Mouse (Mus musculus): ENCODE data around the gene Wnt11.

Gene Wnt11

DNA sequence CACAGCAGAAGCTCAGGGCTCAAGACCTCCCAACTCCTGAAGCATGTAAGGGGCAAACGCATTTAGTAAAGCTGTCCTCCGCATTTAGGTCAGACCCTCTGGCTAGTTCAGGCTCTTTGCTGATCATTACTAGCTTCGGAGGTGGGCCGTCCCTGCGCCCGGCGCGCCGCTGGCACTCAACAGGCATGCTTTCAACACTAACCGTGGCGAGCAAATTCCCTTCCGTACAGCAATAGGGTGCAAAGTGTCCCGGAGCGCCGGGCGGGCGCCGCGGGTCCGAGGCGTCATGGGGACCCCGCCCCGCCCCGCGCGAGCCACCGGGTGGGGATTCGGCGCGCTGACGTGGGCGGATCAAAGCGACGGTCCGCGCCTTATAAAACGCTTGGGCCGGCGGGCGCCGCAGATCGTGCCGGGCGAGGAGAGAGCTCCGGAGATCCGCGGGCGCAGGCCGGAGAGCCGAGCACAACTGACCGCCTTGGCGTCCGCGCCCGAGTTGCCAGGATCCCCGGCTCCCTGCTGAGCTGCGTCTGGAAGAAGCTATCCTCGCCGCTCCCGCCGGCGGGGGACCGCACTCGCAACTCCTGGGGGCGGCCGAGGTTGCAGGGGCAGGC, at the start of gene Wnt11:
Gene Wnt11 (plus strand): TSS at position 402 of the 611 bp plus-strand sequence.
- DNase-seq: no peak

DNA sequence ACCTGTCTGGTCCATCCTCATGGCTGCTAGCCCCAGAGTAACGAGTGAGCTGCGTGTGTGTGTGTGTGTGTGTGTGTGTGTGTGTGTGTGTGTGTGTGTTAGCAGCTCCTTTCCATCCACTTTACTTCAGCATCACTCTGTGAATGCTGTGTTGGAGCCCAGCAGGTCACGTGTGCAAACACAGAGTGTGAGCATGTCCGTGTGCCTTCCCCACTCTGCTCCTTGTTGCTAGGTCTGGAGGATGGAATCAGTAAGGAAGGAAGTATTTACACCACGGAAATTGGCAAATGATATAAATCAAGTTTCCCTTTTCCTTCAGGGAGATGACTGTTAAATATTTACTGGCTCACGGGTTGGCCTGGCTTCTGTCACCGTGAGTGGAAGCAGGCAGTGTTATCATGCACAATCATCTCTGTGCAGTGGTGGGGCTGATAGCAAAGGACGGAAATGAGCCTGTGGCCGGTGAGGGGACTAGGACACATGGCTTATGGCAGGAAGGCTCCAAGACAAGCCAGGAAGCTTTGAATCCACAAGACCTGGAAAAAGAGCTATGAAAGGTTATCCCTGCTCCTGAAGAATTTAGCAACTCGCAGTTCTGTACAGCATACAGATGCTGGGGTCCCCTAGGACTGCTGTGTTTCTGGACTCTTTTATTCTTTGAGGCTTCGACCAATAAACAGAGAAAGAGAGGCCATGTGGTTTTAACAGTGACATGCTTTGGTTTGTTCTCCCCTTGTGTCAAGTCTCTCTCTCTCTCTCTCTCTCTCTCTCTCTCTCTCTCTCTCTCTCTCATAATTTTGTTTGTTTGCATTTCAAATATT, 47.9 kb upstream of the Wnt11 start:
- DNase-seq: no peak

DNA sequence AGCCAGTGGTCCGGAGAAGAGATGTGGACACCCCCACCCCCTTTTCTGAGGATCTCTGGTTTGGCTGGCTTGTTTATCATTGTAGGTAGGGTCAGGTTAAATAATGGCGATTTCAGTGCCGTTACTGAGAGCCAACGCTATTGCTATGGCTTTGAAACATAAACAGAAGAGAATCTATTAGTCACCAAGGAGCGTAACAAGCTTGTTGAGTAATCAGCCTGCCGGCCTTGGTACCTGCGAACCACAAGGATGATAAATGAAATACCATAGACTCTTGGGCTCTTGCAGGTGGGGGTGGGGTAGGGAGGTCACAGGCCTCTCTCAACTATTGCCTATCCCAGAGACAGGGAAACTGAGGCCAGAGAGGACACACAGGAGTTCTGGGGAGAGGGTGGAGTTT, 46.2 kb upstream of the Wnt11 start:
- DNase-seq: no peak

DNA sequence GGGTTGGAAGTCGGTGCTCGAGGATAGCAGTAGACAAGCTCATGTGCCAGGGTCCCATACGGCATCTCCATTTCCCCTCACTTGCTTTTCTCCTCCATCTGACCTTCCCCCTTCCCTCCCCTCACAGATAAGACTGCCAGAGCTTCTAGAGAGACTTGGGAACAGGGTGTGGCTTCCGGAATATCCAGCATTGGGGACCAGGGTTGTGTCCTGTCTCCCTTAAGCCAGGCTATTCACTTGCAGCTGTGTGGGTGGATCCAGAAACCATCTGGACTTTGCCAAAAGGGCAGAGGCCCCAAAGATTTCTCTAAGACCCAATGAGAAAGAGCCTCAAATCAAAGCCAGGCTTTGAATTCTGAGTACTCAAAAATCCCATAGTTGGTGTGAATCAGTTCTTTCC, 45.8 kb upstream of the Wnt11 start:
- no peak for DNase-seq

DNA sequence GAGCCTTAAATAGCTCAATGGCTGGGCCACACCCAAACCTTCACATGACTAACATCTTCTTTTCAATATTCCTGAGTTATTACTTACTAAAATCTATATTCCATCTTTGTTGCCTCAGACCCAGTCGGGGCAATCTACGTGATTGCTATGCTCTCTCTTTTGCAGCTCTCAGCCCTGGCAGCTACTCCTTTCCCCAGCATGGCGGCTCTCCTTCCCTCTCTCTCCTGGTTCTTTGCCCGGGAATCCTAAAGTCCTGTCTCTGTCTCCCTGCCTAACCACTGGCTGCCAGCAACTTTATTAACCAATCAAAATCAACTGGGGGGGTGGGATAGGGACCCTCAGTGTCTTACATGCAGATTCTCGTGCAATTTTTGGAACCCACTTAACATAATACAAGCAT, 43.0 kb upstream of the Wnt11 start:
- DNase-seq: no peak

DNA sequence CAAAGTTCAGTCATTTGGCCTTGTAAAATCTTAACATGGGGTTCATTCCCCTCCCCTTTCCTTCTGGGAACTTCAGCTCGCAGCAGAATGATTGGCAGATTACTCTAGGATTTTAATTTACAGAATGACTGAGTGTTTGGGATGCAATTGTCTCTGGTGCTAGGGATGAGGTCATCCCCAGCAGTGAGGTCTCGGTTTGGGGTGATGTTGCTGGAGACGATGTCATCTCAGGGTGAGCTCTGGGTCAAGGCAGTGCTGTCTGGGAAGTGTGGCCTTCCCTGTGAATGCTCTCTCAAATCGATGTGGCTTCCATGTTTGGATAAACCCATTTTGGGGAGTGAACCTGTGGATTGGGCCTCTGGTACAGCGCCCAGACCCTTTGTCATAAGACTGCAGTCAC, 41.1 kb upstream of the Wnt11 start:
- DNase-seq: no peak

DNA sequence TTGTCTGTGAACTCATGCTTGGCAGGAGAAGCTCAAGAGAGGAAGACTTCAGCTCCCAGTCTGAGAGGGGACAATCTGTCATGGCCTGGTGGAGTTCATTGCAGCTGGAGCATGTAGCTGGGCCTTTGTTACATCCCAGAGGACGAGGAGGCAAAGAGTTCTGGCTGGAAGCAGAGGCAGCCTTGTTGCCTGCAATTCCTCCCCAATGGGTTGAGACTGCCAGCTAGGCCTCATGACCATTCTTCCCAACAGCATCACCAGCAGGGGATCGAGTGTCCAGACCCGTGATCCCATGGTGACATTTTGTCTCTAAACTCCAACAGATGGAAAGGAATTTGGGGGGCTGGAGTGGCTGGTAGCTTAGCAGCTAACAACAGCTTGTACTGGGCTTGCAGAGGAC, 40.5 kb upstream of the Wnt11 start:
- DNase-seq: no peak

DNA sequence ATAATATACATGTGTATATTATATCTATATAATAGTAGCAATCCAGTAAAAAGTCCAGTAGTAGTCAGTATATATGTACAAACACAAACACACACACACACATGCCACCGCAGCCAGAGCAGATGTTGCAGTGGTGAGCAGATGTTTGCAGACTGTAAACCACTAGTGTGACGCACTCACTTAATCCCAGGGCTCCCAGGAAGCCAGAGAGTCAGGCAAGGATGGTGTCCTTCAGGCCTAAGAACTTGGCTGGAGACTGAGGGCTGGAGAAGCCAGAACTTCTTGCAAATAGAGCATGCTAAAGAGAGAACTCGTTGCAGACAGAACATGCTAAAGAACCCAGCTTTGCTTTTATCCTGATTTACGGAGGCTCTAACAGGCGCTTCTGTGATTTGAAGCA, 39.3 kb upstream of the Wnt11 start:
- no peak for DNase-seq

DNA sequence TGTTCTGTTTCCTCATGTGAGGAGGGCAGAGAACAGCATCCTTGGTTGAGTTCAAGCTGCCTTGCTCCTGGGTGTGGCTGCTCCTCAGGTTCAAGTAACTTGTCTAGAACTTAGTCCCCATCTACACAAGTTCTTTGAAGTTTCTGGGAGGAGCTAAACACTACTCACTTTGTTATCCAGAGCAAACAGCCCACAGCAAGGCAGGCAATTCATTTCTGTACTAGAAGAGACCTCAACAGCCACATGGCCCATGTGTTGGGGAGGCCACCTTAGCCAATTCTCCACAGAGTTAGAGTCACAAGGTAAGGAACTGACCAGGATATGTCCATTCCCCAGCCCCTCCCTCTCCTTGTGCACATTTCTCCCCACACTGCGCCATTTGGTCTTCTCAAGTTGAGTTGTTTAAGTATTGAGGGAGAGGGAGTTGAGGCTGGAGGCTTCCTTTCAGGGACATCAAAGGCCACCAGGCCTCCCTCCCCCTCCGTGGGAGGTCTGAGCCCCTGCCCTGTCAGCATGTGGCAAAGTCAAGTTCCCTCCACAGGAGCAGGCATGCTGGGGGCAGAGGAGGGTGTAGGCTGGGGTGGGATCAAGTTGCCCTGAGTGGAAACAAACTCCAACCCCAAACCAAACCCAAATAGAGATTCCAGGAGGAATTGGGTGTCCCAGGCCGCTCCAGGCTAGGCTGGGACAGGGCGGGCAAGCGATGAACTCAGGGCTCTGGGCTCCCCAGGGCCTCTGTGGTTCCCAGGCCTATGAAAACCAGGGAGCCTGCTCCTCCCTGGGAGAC, 37.4 kb upstream of the Wnt11 start:
- DNase-seq: no peak

DNA sequence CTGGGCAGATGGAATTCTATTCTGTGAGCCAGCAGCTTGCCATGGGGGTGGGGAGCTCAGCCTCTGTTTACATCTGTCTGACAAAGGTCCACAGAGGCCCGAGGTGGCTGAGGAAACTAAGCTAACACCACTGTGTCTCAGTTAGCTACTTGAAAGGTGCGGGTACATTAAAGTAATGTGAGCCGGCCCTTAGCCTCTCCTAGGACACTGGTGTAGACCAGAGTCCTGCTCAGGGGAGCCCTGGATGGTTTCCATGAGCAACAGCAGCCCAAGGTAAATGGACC, 36.8 kb upstream of the Wnt11 start:
- no peak for DNase-seq

DNA sequence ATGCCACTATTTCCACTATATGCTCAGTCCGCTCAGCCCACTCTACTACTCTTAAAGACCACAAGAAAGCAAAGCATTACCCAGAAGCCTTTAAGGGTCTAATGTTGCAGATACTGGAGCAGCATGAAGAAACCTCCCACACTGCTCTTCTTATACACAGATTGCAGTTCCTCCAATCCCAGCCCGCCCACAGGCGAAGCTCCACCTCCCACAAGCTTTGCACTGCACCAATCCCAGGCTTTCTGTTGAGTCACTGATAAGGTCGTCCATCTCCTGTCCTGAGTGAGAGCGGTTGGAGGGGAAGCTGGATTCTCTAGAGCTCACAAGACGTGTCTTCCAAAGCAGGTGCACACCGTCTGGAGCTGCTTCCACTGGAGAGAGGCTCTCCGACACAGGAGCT, 34.5 kb upstream of the Wnt11 start:
- DNase-seq: no peak

DNA sequence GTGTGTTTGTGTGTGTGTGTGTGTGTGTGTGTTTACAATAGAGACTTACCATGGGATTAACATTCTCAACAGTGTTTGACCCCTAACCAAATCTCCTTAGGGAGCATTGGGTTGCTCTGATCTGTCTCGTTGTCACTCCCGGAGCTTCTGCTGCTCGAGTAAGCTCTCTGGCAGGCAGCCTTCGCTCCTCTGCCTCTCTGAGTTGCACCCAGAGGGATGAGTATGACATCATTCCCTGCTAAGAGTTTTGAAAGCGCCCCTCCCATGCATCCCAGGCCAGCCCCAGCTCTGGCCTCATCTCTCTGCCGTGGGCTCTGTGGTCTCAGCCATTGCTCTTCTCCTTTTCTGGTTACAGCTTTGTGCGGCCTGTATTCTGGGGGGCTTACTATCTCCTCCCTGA, 33.8 kb upstream of the Wnt11 start:
- DNase-seq: no peak

DNA sequence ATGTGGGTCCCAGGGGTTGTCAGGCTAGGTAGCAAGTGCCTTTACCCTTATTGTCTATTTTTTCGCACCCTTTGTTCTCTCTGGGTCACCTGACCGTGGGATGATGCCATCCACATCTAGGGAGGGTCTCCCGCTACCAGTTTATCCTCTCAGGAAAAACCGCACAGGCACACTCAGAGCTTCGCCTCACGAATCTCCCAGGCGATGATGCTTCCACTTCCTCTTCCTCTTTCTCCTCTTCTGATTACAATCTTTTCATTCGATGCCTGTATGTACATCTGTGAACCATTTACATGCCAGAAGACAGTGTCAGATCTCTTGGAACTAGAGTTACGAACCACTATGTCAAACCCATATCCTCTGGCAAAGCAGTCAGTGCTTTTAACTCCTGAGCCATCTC, 31.7 kb upstream of the Wnt11 start:
- DNase-seq: no peak

DNA sequence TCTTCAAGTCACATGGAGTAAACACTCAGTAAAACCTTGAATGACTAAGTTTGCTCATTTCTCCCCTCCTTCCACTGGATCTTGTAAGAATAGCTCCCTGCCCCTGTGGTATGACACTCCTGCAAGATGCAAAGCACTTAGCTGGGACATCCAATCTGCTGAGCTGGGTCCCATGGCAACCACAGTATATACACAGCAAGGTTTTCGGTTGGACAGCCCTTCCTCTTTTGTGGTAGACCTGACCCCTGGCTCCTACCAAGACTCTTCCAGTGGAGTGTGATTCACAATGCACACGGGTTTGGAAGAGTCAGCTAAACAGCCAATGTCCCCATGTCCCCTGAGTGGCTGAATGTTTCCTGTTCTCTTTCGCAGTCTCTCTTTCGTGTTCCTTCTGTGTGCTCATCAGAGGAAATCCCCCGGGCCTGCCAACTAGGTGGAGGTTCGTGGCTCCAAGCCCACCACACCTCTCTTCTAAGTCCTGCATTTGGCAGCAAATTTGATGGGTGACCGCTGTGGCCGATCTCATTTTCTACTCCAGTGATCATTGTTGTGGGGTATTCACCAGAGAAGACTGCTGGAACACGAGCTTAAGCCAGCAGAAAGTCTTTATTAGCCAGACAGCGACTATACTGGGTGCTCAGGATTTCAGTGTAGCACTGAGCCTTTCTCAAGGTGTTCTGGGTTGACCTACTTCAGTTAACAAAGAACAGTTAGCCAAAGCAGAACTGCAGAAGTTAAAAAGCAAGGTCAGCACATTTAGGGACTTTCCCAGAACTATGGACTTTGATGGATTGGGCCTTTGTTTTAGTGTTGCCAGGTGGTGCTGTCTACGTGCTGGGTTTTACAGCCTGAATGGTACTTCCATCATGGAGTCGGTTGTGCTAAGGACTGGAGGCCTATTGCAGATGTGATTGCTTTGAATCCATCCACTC, 29.8 kb upstream of the Wnt11 start:
- peak; percentile 45 for DNase-seq

DNA sequence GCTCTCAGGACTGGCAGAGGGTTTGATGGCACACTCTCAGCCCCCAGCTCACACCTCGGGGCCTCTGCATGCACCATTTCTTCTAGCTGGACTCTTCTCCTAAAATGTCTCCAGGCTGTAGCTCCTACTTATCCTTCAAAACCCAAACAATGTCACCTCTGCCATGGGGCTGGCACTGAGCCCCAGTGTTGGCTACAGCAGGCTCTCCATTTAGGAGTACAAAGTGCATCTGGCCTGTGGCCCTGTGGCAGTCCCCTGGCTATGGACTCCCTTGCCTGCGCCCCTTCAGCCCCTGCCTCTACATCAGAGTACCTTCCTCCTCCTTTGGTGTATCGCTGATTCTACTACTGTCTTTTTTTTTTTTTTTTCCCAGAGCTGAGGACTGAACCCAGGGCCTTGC, 28.0 kb upstream of the Wnt11 start:
- peak; percentile 22 for DNase-seq

DNA sequence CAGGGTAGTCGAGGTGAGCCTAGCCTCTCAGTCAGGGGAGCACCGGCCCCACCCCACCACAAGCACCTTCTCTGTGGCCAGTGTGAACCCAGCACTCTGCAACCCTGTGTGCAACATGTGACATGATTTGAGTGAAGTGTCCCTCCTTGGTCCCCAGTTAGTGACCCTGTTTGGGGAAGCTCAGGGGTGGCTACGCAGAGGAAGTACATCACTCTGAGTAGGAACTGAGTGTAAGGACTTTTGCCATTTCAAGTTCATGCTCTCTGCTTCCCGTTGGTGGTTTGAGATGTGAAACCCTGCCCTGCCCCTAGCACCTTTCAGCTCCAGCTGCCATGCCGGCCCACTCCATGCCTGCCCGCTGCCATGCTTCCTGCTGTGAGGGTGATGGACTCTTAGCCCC, 25.5 kb upstream of the Wnt11 start:
- DNase-seq: no peak

DNA sequence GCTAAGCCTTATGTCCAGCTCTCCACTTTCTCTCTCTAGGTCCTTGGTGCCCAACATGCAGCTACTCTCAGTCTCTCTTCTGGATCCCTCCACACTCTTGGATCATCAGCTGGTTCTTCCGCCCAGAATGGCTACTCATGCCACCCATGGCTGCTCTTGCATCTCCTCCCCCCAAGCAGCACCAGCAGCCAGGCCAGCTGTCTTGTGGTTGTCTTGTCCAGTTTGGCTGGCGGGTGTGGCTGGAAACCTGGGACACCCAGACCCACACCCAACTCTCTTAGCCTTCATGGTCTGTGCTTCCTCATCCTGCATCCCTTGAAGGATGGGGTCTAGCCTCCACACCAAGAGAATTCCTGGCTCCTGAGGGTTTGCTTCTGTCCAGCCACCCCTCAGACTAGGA, 24.3 kb upstream of the Wnt11 start:
- DNase-seq: no peak

DNA sequence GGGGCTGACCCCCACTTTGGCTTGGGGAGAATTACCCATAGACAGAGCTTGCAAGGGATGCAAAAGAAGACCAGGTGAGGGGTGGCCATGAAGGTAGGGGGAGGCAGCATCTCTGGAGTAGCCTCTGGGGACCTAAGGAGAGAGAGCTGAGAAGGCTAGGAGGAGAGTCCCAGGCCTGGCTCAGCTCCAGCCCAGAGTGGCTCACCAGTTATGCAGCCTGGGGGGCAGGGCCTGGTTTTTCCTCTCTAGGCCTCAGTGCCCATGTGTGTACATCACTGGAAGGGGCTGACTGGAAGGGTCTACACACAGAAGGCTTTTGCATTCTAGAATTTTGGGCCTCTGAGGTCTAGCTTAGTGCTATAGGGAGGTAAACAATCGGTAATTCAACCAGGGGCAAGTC, 14.4 kb upstream of the Wnt11 start:
- no peak for DNase-seq

DNA sequence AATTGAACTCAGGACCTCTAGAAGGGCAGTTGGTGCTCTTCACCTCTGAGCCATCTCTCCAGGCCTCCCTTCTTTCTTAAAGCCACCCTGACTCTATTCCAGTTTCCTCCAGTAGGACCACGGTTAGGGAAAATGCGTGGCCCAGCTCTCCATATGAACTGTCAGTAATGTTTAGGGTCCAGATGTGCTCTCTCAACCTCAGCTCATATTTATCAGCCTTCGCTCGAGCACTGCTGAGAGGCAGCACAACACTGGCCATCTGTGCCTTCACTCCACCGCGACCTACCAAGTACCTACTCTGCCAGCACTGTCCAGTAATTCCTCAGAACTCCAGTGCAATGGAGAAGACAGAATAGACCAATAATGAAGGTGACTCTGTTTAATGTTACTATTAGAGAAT, 12.0 kb upstream of the Wnt11 start:
- no peak for DNase-seq

DNA sequence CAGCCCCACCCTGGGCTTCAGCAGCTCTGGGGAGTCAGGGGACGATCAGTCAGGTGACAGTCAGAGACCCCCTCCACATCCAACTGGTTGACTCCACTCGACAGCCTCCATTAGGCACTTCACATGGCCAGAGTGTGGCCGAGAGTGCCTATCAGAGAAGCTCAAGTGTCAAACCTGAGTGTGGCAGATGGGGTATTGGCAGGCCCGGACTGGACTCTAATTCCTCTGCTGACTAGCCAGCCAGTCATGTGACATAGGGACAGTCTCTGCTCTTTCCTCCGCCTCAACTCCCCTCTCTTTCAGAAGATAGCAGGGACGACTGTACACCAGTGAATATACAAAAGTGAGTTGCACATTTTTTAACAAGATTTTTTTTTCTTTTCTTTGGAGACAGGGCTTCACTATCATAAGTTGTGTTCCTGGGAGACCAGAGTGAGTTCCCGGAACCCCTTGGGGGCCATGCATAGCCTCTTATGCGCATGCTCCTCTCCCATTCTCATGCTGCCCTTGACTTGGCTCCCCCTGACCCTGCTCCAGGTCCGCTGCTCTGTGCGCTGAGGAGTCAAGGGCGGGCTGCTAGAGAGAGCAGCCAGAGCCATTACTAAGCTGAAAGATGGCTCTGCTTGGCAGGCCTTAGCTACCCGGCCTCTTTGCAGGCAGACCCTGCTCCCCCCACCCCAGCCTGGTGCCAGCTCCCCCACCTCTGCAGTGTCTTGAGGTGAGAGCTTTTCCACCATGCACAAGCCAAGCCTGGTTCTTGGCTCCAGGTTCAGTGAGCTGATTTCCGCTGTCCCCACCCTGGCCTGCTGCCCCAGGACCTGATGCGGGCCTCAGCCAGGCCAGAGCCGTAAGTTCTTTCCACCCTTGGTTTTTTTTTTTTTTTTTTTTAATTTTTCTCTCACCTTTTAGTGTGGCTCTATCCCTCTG, 10.8 kb upstream of the Wnt11 start:
- DNase-seq: no peak

DNA sequence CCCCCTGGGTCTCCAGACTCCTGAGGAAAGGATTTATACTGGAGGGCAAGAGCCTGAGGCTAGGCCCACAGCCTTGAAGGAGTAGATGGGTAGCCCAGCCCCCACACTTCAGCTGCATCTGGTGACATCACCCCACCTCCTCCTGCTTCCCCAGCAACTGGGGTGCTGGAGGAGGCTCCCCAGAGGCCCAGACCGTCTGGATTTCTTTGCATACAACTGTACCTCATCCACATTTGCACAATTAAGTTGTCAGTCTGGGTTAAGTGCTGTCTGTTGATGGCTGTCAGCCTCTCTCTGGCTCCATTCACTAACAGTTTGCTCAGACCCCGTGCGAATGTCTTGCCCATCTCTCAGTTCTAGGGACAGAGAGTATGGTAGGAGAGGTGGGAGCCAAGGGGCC, 6.9 kb upstream of the Wnt11 start:
- no peak for DNase-seq

DNA sequence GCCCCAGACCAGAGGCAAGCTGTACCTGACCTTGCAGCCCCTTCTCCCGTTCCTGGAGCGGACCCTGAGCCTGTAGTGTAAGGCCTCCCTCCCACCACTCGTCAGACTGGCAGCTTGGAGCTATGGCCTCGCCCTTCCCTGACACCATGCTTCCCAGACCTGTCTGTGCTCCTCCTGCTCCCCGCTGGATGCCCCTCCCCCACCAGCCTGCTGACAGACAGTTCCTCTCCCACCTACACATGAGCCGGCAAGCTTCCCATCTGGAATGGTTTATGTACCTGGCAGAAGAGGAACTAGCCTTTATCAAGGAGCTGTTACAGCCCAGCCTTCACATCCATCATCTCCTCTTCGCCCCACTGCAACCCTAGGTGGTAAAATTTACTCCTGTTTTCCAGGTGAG, 6.0 kb upstream of the Wnt11 start:
- DNase-seq: no peak

Data from kidney, adult 11 months (tissue).